8 mouse cellular contexts compared by ENCODE assay signal in the genomic region with DNA sequence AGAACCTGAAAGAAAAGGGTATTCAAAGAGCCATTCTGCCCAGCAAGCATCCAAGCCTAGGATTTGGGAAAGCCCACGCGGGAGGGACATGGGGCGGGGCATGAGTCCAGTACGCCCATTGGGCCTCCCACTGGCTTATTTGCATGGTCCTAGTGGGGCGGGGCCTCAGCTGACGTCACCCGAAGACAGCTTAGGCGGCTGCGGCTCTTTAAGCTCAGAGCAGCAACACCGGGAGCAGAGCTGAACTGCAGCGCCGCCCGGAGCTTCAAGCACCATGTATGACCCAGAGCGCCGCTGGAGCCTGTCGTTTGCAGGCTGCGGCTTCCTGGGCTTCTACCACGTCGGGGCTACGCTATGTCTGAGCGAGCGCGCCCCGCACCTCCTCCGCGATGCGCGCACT. TPM values are rescaled to one million over a fixed set of nuclear protein-coding genes. Genes with fewer than 3 reads are reported as not detected.
DNase-seq lines count a peak whose midpoint lies in the region; ATAC-seq lines count a peak whose summit lies in the region.

A gene (plus strand): TSS at position 238 of the 400 bp plus-strand sequence.

- H3K36me3 ChIP-seq in hindbrain, embryonic 10.5 days: no peaks in the 10 kb centered on the region
- H3K36me3 ChIP-seq in lung, embryonic 15.5 days: no peaks in the 10 kb centered on the region

- under 1% methylated on average over 28 of the region's 28 CpGs for WGBS in hindbrain, embryonic 10.5 days
- whole genome bisulfite sequencing in lung, embryonic 15.5 days: 0% methylated on average over 28 of the region's 28 CpGs

- peaks cover 24% of the 10 kb centered on the region for H3K4me1 ChIP-seq in hindbrain, embryonic 10.5 days (replicated peaks)
- peaks cover 22% of the 10 kb centered on the region for H3K4me1 ChIP-seq in lung, embryonic 15.5 days

- peak within 1 kb of the TSS; percentile 66 for H3K4me3 ChIP-seq in hindbrain, embryonic 10.5 days
- H3K4me3 ChIP-seq in lung, embryonic 15.5 days: peak within 1 kb of the TSS; percentile 53

- H3K9ac ChIP-seq in lung, embryonic 15.5 days: peak within 1 kb of the TSS; percentile 44

- ATAC-seq in lung, embryonic 15.5 days (ENCODE audit: borderline replicate concordance, extremely low read depth, low FRiP score, low TSS enrichment): peak; percentile 98

- peak within 1 kb of the TSS; percentile 99 for H3K4me2 ChIP-seq in lung, embryonic 15.5 days

- peak within 1 kb of the TSS; percentile 82 for H3K27ac ChIP-seq in hindbrain, embryonic 10.5 days
- H3K27ac ChIP-seq in lung, embryonic 15.5 days: no peak within 1 kb of the TSS

- H3K27me3 ChIP-seq in hindbrain, embryonic 10.5 days (ENCODE audit: insufficient read depth, poor library complexity, severe bottlenecking): peaks cover 23% of the 10 kb centered on the region
- H3K27me3 ChIP-seq in lung, embryonic 15.5 days: peaks cover 13% of the 10 kb centered on the region; the same call in 1 of the 2 replicates

- H3K9me3 ChIP-seq in hindbrain, embryonic 10.5 days: no peaks in the 10 kb centered on the region
- H3K9me3 ChIP-seq in lung, embryonic 15.5 days: no peaks in the 10 kb centered on the region

- DNase-seq in NIH3T3 (ENCODE audit: low read depth): peak; percentile 88
- DNase-seq in cerebellum, postnatal 10 days: peak; percentile 98 to 99
- peak; percentile 97 for DNase-seq in frontal cortex, adult 2 months (ENCODE audit: extremely low spot score in 1 of 2, low spot score in 1 of 2)
- DNase-seq in hindbrain, embryonic 10.5 days (ENCODE audit: low spot score): peak; percentile 97
- peak; percentile 89 for DNase-seq in layer of hippocampus, adult 9-10 months (ENCODE audit: low spot score)
- DNase-seq in ovary, postnatal 10 days (ENCODE audit: low spot score): peak; percentile 87
- peak; percentile 73 for DNase-seq in thymus, postnatal 0 days (ENCODE audit: low spot score)

RNA-seq across cellular contexts. Expression of the gene that starts here (rescaled TPM):
- 18.3 and 21.6 TPM in 2 replicates for polyA plus RNA-seq in frontal cortex, adult 2 months (2012; rRNA removed)
- 0.88 and 1.1 TPM in 2 replicates for polyA plus RNA-seq in hindbrain, embryonic 10.5 days (2016; fragmentation: Nextera tagmentation; extraction: Ambion mirVana)
- polyA plus RNA-seq in lung, embryonic 15.5 days (2015; fragmentation: Nextera tagmentation; extraction: Ambion mirVana): 0.16 and 0.30 TPM in 2 replicates
- polyA plus RNA-seq in thymus, postnatal 0 days (2015; fragmentation: Nextera tagmentation; extraction: Ambion mirVana): 1.3 and 2.1 TPM in 2 replicates

Comparison
In these comparisons a context has a peak if more than half of its experiments do, and no peak if none do; other contexts are left out.
1. Peak in ATAC-seq, H3K4me3 ChIP-seq, H3K9ac ChIP-seq and H3K4me2 ChIP-seq in lung, embryonic 15.5 days; RNA of the gene not detected or under 1 TPM.